In the genomic region with DNA sequence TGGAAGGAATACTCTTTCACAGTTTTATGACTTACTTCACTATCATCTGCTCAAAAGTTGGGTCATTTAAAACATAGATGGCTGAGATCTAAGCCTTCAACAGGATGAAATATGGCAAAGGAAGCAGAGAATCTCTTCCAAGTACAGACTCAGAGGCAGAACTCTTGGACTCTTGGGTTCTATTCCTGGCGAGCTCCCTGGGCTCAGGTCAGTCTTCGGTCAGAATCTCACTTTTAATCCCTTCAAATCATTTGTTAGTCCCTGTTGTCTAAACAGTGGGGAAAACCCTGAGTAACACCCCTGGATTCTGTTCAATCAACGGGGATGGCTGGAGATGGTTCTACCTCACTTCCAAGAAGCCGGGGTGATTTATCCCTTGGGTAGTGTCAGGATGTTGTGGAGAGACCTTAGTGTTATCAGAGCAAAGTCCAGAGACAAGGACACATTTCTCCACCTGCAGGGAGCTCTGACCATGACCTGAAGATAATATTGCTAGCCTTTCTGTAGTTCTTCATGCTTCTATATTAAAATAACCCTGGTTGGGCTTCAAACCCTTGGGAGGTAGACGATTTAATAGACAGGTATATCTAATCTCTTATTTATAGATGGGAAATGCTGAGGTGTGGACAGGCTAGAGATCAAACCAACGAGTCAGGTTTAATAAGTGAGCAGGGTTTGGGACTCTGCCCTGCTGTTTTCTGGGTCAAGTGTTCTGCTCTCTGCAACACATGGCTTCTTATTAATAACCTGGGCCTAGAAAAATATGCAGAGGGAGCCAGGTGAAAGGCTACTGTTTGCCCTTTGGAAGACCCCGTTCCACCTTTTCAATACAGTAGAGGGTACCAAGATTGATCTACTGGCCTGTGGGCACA, we compare ENCODE assay signal across 13 mouse cellular contexts.
DNase-seq lines count a peak whose midpoint lies in the region; ATAC-seq and TF ChIP-seq lines count a peak whose summit lies in the region.
"Had no signal": no experiment of that assay in that cellular context is flagged by ENCODE, and none has a peak within 500 bp of the region (broad histone marks: within the 10 kb centered on the region; RNA-seq: fewer than 3 reads in every experiment).

No protein-coding gene starts in this region.

- WGBS in lung, postnatal 0 days = 57% methylated on average over 7 of the region's 7 CpGs
- WGBS in stomach, embryonic 14.5 days = 48% methylated on average over 7 of the region's 7 CpGs

- H3K9ac ChIP-seq in lung, postnatal 0 days (replicated peaks; ENCODE audit: low read depth) = no peak overlapping the region
- H3K9ac ChIP-seq in stomach, embryonic 14.5 days (replicated peaks; ENCODE audit: low read depth, low read length) = no peak overlapping the region
- H3K9ac ChIP-seq: embryonic facial prominence, embryonic 15.5 days; hindbrain, embryonic 14.5 days; limb, embryonic 12.5 days had no signal

- DNase-seq in gastrocnemius, adult 2 months = peak; percentile 52
- no peak for DNase-seq in gastrocnemius, adult 18-20 months (ENCODE audit: low spot score)
- DNase-seq in lung, postnatal 0 days (ENCODE audit: low spot score) = no peak
- DNase-seq in lung, postnatal 25 days (ENCODE audit: low spot score) = no peak
- peak; percentile 93 for DNase-seq in kidney, adult 9 months
- no peak for DNase-seq in left cerebral cortex, adult 11 months (ENCODE audit: low spot score)
- no peak for DNase-seq in thymus, postnatal 25 days
- DNase-seq: thymus, adult 18-20 months had no signal

- H3K27ac ChIP-seq in gastrocnemius, adult 2 months = peak overlapping the region; percentile 85
- 0 out of 2 replicates have a peak overlapping the region, but pooled peaks have one; percentile 16 for H3K27ac ChIP-seq in lung, postnatal 0 days (ENCODE audit: low read length)
- peak overlapping the region; percentile 85; the same call in 1 of the 2 replicates for H3K27ac ChIP-seq in stomach, embryonic 14.5 days (ENCODE audit: low read length)
- H3K27ac ChIP-seq: hindbrain, embryonic 14.5 days; limb, embryonic 12.5 days had no signal

- H3K4me2 ChIP-seq in lung, postnatal 0 days (replicated peaks; ENCODE audit: low read depth, low read length) = no peak overlapping the region
- no peak overlapping the region for H3K4me2 ChIP-seq in stomach, embryonic 14.5 days (replicated peaks; ENCODE audit: low read depth, low read length)
- H3K4me2 ChIP-seq: embryonic facial prominence, embryonic 15.5 days; hindbrain, embryonic 14.5 days; limb, embryonic 12.5 days had no signal

- H3K4me3 ChIP-seq in gastrocnemius, adult 2 months = no peak overlapping the region
- H3K4me3 ChIP-seq in lung, postnatal 0 days (ENCODE audit: low read depth, low read length) = no peak overlapping the region
- no peak overlapping the region for H3K4me3 ChIP-seq in stomach, embryonic 14.5 days (ENCODE audit: low read depth, low read length)
- H3K4me3 ChIP-seq: embryonic facial prominence, embryonic 15.5 days; limb, embryonic 12.5 days had no signal

- TF ChIP-seq EP300 in lung, postnatal 0 days (IDR thresholded peaks at IDR 0.05) = no peak

- no peak for ATAC-seq in lung, postnatal 0 days
- ATAC-seq in stomach, embryonic 14.5 days (ENCODE audit: insufficient number of reproducible peaks, insufficient read depth, low FRiP score, low read depth) = no peak
- ATAC-seq: forebrain, embryonic 16.5 days had no signal

- no peak for TF ChIP-seq CTCF in gastrocnemius, adult 2 months (IDR thresholded peaks at IDR 0.05)
- no peak for TF ChIP-seq CTCF in lung, postnatal 0 days (IDR thresholded peaks at IDR 0.05)

- H3K9me3 ChIP-seq in lung, postnatal 0 days (ENCODE audit: low read length) = no peaks in the 10 kb centered on the region
- H3K9me3 ChIP-seq in stomach, embryonic 14.5 days (ENCODE audit: control insufficient read depth, low read depth, low read length) = no peaks in the 10 kb centered on the region
- H3K9me3 ChIP-seq: embryonic facial prominence, embryonic 15.5 days; limb, embryonic 12.5 days had no signal

- intact Hi-C loops in gastrocnemius, adult 2 months (cut with DNase I) = no loop called here

- no peaks in the 10 kb centered on the region; the same call in 1 of the 2 replicates for H3K4me1 ChIP-seq in lung, postnatal 0 days (ENCODE audit: insufficient read depth, low read depth, low read length)
- peaks cover 53% of the 10 kb centered on the region for H3K4me1 ChIP-seq in stomach, embryonic 14.5 days (ENCODE audit: control insufficient read depth, insufficient read depth, low read length)

- no peaks in the 10 kb centered on the region for H3K27me3 ChIP-seq in lung, postnatal 0 days (replicated peaks; ENCODE audit: insufficient read depth, low read length)
- no peaks in the 10 kb centered on the region for H3K27me3 ChIP-seq in stomach, embryonic 14.5 days (ENCODE audit: control insufficient read depth, insufficient read depth, low read length)
- H3K27me3 ChIP-seq: embryonic facial prominence, embryonic 15.5 days; limb, embryonic 12.5 days had no signal

- no peaks in the 10 kb centered on the region; the same call in 1 of the 2 replicates for H3K36me3 ChIP-seq in lung, postnatal 0 days (ENCODE audit: insufficient read depth, low read length)
- peaks cover 11% of the 10 kb centered on the region for H3K36me3 ChIP-seq in stomach, embryonic 14.5 days (ENCODE audit: control insufficient read depth, insufficient read depth, low read length)

Comparison
In these comparisons a context has a peak if more than half of its experiments do, and no peak if none do; other contexts are left out.
1. DNase-seq: peak in gastrocnemius, adult 2 months (single experiment) and kidney, adult 9 months (single experiment); none in gastrocnemius, adult 18-20 months (single experiment), lung, postnatal 0 days (single experiment), lung, postnatal 25 days (single experiment), left cerebral cortex, adult 11 months (single experiment) and thymus, postnatal 25 days (single experiment).
2. H3K27ac ChIP-seq: peak in every context shown above with its lines; median percentile 85 in gastrocnemius, adult 2 months; 85 in stomach, embryonic 14.5 days; 16 in lung, postnatal 0 days.